Mouse (Mus musculus) kidney, embryonic 14.5 days (tissue): ENCODE measurements around the gene Plcg2. TPM values are rescaled to one million over a fixed set of nuclear protein-coding genes. Genes with fewer than 3 reads are reported as not detected.
A peak's percentile ranks its signal among the peaks of the same experiment; 100 is the strongest.

Source experiments
- ATAC-seq: fragments of 200-750 bp; cut with Nextera tagmentation; 2 replicates; pipeline ENCODE4 v1.8.0; 2017; ENCODE audit warnings: moderate number of reproducible peaks, mild to moderate bottlenecking, moderate TSS enrichment, moderate library complexity; ENCODE audit not compliant: low FRiP score, low TSS enrichment
- H3K27ac ChIP-seq: fragments of 300-500 bp; sonication (generic); 2 replicates; pipeline ENCODE4 v1.5.1; 2014; ENCODE audit warnings: low read depth, mild to moderate bottlenecking, low read length, moderate library complexity, mixed read lengths
- H3K27me3 ChIP-seq: fragments of 300-500 bp; sonication (generic); 2 replicates; pipeline ENCODE4 v1.6.1; 2014; ENCODE audit warnings: mild to moderate bottlenecking, low read length; ENCODE audit not compliant: control insufficient read depth, insufficient read depth
- H3K36me3 ChIP-seq: fragments of 300-500 bp; sonication (generic); 2 replicates; pipeline ENCODE4 v1.6.1; 2014; ENCODE audit warnings: low read length, mixed read lengths; ENCODE audit not compliant: control insufficient read depth, insufficient read depth
- H3K4me1 ChIP-seq: fragments of 300-500 bp; sonication (generic); 2 replicates; pipeline ENCODE4 v1.6.1; 2014; ENCODE audit warnings: low read length, mixed read lengths; ENCODE audit not compliant: control insufficient read depth, insufficient read depth
- H3K4me2 ChIP-seq: fragments of 300-500 bp; sonication (generic); replicated peaks from 2 replicates; pipeline ENCODE4 v1.6.1; 2014; ENCODE audit warnings: low read depth, mild to moderate bottlenecking, low read length
- H3K4me3 ChIP-seq: fragments of 300-500 bp; sonication (generic); 2 replicates; pipeline ENCODE4 v1.5.1; 2014; ENCODE audit warnings: mild to moderate bottlenecking, low read length
- H3K9ac ChIP-seq: fragments of 300-500 bp; sonication (generic); 2 replicates; pipeline ENCODE4 v1.6.1; 2014; ENCODE audit warnings: low read depth, mild to moderate bottlenecking, low read length, moderate library complexity
- H3K9me3 ChIP-seq: fragments of 300-500 bp; sonication (generic); 2 replicates; pipeline ENCODE4 v1.6.1; 2016; ENCODE audit warnings: low read length; ENCODE audit not compliant: control insufficient read depth
- WGBS: fragments of 180-500 bp; shearing (Covaris S2); extraction: QIAGEN DNeasy Blood & Tissue Kit; methylation state at CpG from one replicate; pipeline ENCODE4 v1.1.7; 2014; 5-methylcytosine and 5-hydroxymethylcytosine counted together
- polyA plus RNA-seq: library from polyadenylated mRNA; unstranded; fragments of >200 nt; fragmentation: Nextera tagmentation; extraction: Ambion mirVana; gene quantifications from 2 replicates; pipeline ENCODE4 v1.2.1, GENCODE M21; 2014

Plcg2 gene
- polyA plus RNA-seq, 1 experiment from 2014 or later = 5.0 TPM

- Histone ChIP-seq H3K36me3 (no peaks in the 10 kb centered on the region), H3K27ac (no peak overlapping the region), H3K9ac (no peak overlapping the region), H3K4me1 (peaks cover 7% of the 10 kb centered on the region), H3K4me3 (no peak overlapping the region), H3K4me2 (no peak overlapping the region), H3K9me3 (no peaks in the 10 kb centered on the region), H3K27me3 (no peaks in the 10 kb centered on the region)
- 86% methylated on average over 10 of the region's 10 CpGs for WGBS
- no peak for ATAC-seq
These were observed 30.6 kb upstream of the Plcg2 start for GRCm38 (mm10) chr8:117467466-117467865.

- Histone ChIP-seq H3K27ac (peak overlapping the region; percentile 57), H3K4me3 (peak overlapping the region; percentile 20; the same call in 1 of the 2 replicates), H3K4me1 (peaks cover 7% of the 10 kb centered on the region), H3K9me3 (no peaks in the 10 kb centered on the region), H3K36me3 (no peaks in the 10 kb centered on the region), H3K9ac (peak overlapping the region; percentile 37), H3K4me2 (peak overlapping the region; percentile 37), H3K27me3 (no peaks in the 10 kb centered on the region)
- 21% methylated on average over 16 of the region's 16 CpGs for WGBS
- peak; percentile 50 for ATAC-seq
These were observed 28.4 kb upstream of the Plcg2 start for GRCm38 (mm10) chr8:117469431-117470341.

GRCm38 (mm10) chr8:117470342-117470781 lies 27.7 kb upstream of the Plcg2 start:
- Histone ChIP-seq H3K9me3 (no peaks in the 10 kb centered on the region), H3K4me2 (peak overlapping the region; percentile 37), H3K4me1 (peaks cover 7% of the 10 kb centered on the region), H3K9ac (peak overlapping the region; percentile 37; the same call in 1 of the 2 replicates), H3K27ac (peak overlapping the region; percentile 57), H3K4me3 (peak overlapping the region; percentile 20; the same call in 1 of the 2 replicates), H3K36me3 (no peaks in the 10 kb centered on the region), H3K27me3 (no peaks in the 10 kb centered on the region)
- ATAC-seq = peak; percentile 92
- under 1% methylated on average over 14 of the region's 14 CpGs for WGBS

- H3K4me2 ChIP-seq = no peak overlapping the region
- H3K27me3 ChIP-seq = no peaks in the 10 kb centered on the region
- H3K4me3 ChIP-seq = no peak overlapping the region
- WGBS = 31% methylated on average over 3 of the region's 3 CpGs
- no peak for ATAC-seq
- peak overlapping the region; percentile 10; the same call in 1 of the 2 replicates for H3K27ac ChIP-seq
- H3K4me1 ChIP-seq = peaks cover 7% of the 10 kb centered on the region
- H3K9ac ChIP-seq = no peak overlapping the region
- no peaks in the 10 kb centered on the region for H3K36me3 ChIP-seq
- H3K9me3 ChIP-seq = no peaks in the 10 kb centered on the region
These were observed 26.9 kb upstream of the Plcg2 start for GRCm38 (mm10) chr8:117471174-117471573.

GRCm38 (mm10) chr8:117471655-117472054 lies 26.4 kb upstream of the Plcg2 start:
- H3K9ac ChIP-seq = no peak overlapping the region
- no peaks in the 10 kb centered on the region for H3K36me3 ChIP-seq
- WGBS = 75% methylated on average over 9 of the region's 9 CpGs
- no peaks in the 10 kb centered on the region for H3K9me3 ChIP-seq
- no peak overlapping the region for H3K4me2 ChIP-seq
- no peak for ATAC-seq
- no peak overlapping the region for H3K27ac ChIP-seq
- H3K4me1 ChIP-seq = peaks cover 7% of the 10 kb centered on the region
- H3K27me3 ChIP-seq = no peaks in the 10 kb centered on the region
- H3K4me3 ChIP-seq = no peak overlapping the region

- no peaks in the 10 kb centered on the region for H3K9me3 ChIP-seq
- WGBS = 78% methylated on average over 4 of the region's 4 CpGs
- H3K36me3 ChIP-seq = no peaks in the 10 kb centered on the region
- H3K4me1 ChIP-seq = peaks cover 7% of the 10 kb centered on the region
- no peak overlapping the region for H3K4me3 ChIP-seq
- no peaks in the 10 kb centered on the region for H3K27me3 ChIP-seq
- H3K4me2 ChIP-seq = no peak overlapping the region
- H3K27ac ChIP-seq = no peak overlapping the region
- ATAC-seq = no peak
- no peak overlapping the region for H3K9ac ChIP-seq
These were observed 25.8 kb upstream of the Plcg2 start for GRCm38 (mm10) chr8:117472332-117472731.

- no peaks in the 10 kb centered on the region for H3K36me3 ChIP-seq
- H3K4me1 ChIP-seq = peaks cover 2% of the 10 kb centered on the region
- H3K27me3 ChIP-seq = no peaks in the 10 kb centered on the region
- H3K4me2 ChIP-seq = no peak overlapping the region
- peak; percentile 47 for ATAC-seq
- no peak overlapping the region for H3K27ac ChIP-seq
- 5% methylated on average over 5 of the region's 5 CpGs for whole genome bisulfite sequencing
- H3K9ac ChIP-seq = no peak overlapping the region
- H3K9me3 ChIP-seq = no peaks in the 10 kb centered on the region; the same call in 1 of the 2 replicates
- H3K4me3 ChIP-seq = no peak overlapping the region
These were observed 23.1 kb upstream of the Plcg2 start for GRCm38 (mm10) chr8:117474944-117475343.

- no peak for ATAC-seq
- WGBS = 84% methylated on average over 7 of the region's 7 CpGs
- H3K27ac ChIP-seq = no peak overlapping the region
These were observed 22.3 kb upstream of the Plcg2 start for GRCm38 (mm10) chr8:117475819-117476218.

GRCm38 (mm10) chr8:117478082-117478481 lies 20.0 kb upstream of the Plcg2 start:
- no peaks in the 10 kb centered on the region for H3K27me3 ChIP-seq
- H3K4me3 ChIP-seq = no peak overlapping the region
- H3K9me3 ChIP-seq = peaks cover 3% of the 10 kb centered on the region; the same call in 1 of the 2 replicates
- H3K4me1 ChIP-seq = no peaks in the 10 kb centered on the region
- H3K4me2 ChIP-seq = no peak overlapping the region
- H3K27ac ChIP-seq = no peak overlapping the region
- no peaks in the 10 kb centered on the region for H3K36me3 ChIP-seq
- H3K9ac ChIP-seq = no peak overlapping the region
- ATAC-seq = no peak

More at GRCm38 (mm10) chr8:117475819-117476218, 22.3 kb upstream of the Plcg2 start:
- Histone ChIP-seq H3K27me3 (no peaks in the 10 kb centered on the region), H3K9me3 (peaks cover 3% of the 10 kb centered on the region; the same call in 1 of the 2 replicates), H3K4me3 (no peak overlapping the region), H3K36me3 (no peaks in the 10 kb centered on the region), H3K9ac (no peak overlapping the region), H3K4me1 (no peaks in the 10 kb centered on the region; the same call in 1 of the 2 replicates), H3K4me2 (no peak overlapping the region)
